Mouse (Mus musculus) lung, adult 18-20 months (tissue): Measurements from ENCODE around the gene Entr1.
A peak's percentile ranks its signal among the peaks of the same experiment; 100 is the strongest.

Experiments
- DNase-seq, 2 experiments: peaks; one replicate each; pipeline ENCODE4 v3.0.0; 2022; ENCODE audit warnings: mixed read lengths in 2 of 2

Gene Entr1

GRCm38 (mm10) chr2:26342609-26343490 is 46.3 kb downstream of the Entr1 start:
- DNase-seq, result peak in 1 of 2 experiments; percentile 35

- DNase-seq, result peak; percentile 71 to 81
Measured at GRCm38 (mm10) chr2:26342044-26342443, 47.1 kb downstream of the Entr1 start.

- DNase-seq, result peak in 1 of 2 experiments; percentile 34
Measured at GRCm38 (mm10) chr2:26341510-26341981, 47.6 kb downstream of the Entr1 start.

- no peak for DNase-seq
Measured at GRCm38 (mm10) chr2:26339204-26339551, 49.9 kb downstream of the Entr1 start.

GRCm38 (mm10) chr2:26338302-26339203 is 50.6 kb downstream of the Entr1 start:
- DNase-seq, result no peak
